Mouse (Mus musculus) thymus, postnatal 14 days (tissue): ENCODE data around the gene Tns1.

ENCODE experiments used
- DNase-seq: peaks from one replicate; pipeline ENCODE4 v3.0.0; 2021

Gene Tns1

GRCm38 (mm10) chr1:73927819-73928218 is 196.4 kb downstream of the Tns1 start:
- DNase-seq = no peak

GRCm38 (mm10) chr1:73926279-73926678 is 198.0 kb downstream of the Tns1 start:
- peak; percentile 45 for DNase-seq

GRCm38 (mm10) chr1:73924871-73925610 is 199.2 kb downstream of the Tns1 start:
- no peak for DNase-seq

- no peak for DNase-seq
Observed at GRCm38 (mm10) chr1:73924210-73924609, 200.0 kb downstream of the Tns1 start.

- DNase-seq = no peak
Observed at GRCm38 (mm10) chr1:73923185-73923584, 201.1 kb downstream of the Tns1 start.

- no peak for DNase-seq
Observed at GRCm38 (mm10) chr1:73920701-73921100, 203.5 kb downstream of the Tns1 start.

- DNase-seq = no peak
Observed at GRCm38 (mm10) chr1:73919909-73920308, 204.3 kb downstream of the Tns1 start.

- DNase-seq = no peak
Observed at GRCm38 (mm10) chr1:73918001-73918400, 206.2 kb downstream of the Tns1 start.

GRCm38 (mm10) chr1:73916298-73916697 is 208.0 kb downstream of the Tns1 start:
- no peak for DNase-seq

GRCm38 (mm10) chr1:73915218-73916070 is 208.8 kb downstream of the Tns1 start:
- DNase-seq = no peak

- peak; percentile 3 for DNase-seq
Observed at GRCm38 (mm10) chr1:73914076-73914475, 210.2 kb downstream of the Tns1 start.

GRCm38 (mm10) chr1:73913071-73914005 is 210.9 kb downstream of the Tns1 start:
- DNase-seq = peak; percentile 2

GRCm38 (mm10) chr1:73912466-73912865 is 211.8 kb downstream of the Tns1 start:
- DNase-seq = peak; percentile 2

GRCm38 (mm10) chr1:73911981-73912380 is 212.3 kb downstream of the Tns1 start:
- peak; percentile 1 for DNase-seq

- DNase-seq = peak; percentile 2
Observed at GRCm38 (mm10) chr1:73910701-73911100, 213.5 kb downstream of the Tns1 start.

GRCm38 (mm10) chr1:73910111-73910510 is 214.1 kb downstream of the Tns1 start:
- DNase-seq = peak; percentile 1

GRCm38 (mm10) chr1:73909191-73909983 is 214.9 kb downstream of the Tns1 start:
- DNase-seq = peak; percentile 2

- peak; percentile 1 for DNase-seq
Observed at GRCm38 (mm10) chr1:73908081-73908960, 215.9 kb downstream of the Tns1 start.

GRCm38 (mm10) chr1:73907166-73907565 is 217.1 kb downstream of the Tns1 start:
- no peak for DNase-seq

GRCm38 (mm10) chr1:73906376-73906775 is 217.9 kb downstream of the Tns1 start:
- no peak for DNase-seq

GRCm38 (mm10) chr1:73905811-73906190 is 218.4 kb downstream of the Tns1 start:
- no peak for DNase-seq
